Mouse (Mus musculus): ENCODE results near the gene Psmb2. TPM values are rescaled to one million over a fixed set of nuclear protein-coding genes. Genes with fewer than 3 reads are reported as not detected.

Psmb2 gene
- polyA plus RNA-seq (2012; rRNA removed), result 171 and 176 TPM in 2 replicates

DNA sequence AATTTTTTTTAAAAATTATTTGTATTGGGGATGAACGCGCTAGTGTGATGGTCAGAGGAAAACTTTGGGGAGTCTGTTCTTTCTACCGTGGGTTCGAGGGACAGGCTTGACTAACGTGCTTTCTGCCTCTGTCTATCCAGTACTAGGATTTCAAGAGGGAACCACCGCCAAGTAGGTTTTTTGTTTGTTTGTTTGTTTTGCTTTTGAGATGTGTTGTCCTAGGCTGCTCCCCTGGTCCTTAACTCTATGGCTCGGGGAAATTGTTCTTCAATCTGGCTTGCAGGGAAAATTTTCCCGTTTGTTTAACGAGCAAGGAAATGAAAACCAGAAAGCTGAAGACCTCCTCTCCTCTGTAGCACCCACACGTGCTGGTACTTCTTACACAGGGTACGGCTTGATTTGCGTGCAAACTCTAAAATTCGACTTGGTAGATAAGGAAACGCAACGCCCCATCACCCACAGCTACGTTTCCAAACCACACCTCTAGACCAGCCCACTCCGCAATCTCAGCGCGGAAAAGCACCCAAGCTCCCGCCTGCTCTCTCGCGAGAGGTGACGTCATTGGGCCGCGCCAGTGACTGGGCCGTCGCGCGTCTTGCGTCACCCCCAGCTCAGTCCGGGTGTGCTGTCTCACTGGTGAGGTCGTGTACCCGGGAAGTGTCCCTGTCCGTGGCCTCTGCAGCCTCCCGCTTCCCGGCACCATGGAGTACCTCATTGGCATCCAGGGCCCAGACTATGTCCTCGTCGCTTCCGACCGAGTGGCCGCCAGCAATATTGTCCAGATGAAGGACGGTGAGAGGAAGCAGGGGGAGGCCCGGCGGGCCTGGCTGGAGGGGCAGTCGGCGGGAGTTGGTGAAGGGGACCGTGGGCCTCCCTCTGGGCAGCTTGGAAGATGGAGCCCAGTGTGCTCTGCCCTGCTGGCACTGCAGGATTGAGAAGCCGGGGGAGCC, at the start of gene Psmb2:
Gene Psmb2 (plus strand): TSS at position 577 of the 950 bp plus-strand sequence.
- DNase-seq (ENCODE audit: extremely low spot score in 1 of 2, low spot score in 1 of 2), result peak; percentile 90 to 99

DNA sequence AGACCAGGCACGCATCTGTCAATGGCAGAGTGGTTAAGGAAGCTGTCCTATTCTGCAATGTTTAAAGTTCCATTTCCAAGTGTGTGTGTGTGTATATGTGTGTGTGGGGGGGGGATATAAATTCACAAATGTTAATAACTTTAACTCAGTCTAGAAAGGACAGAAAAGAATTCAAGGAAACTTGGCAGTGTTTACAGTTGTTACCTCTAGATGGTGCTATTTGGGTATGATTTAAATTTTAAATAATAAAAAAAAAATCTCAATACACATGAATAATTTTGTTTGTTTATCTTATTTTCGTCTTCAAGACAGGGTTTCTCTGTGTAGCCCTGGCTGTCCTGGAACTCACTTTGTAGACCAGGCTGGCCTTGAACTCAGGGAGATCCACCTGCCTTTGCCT, 45.5 kb upstream of the Psmb2 start:
- DNase-seq (ENCODE audit: extremely low spot score in 1 of 2, low spot score in 1 of 2), result no peak

DNA sequence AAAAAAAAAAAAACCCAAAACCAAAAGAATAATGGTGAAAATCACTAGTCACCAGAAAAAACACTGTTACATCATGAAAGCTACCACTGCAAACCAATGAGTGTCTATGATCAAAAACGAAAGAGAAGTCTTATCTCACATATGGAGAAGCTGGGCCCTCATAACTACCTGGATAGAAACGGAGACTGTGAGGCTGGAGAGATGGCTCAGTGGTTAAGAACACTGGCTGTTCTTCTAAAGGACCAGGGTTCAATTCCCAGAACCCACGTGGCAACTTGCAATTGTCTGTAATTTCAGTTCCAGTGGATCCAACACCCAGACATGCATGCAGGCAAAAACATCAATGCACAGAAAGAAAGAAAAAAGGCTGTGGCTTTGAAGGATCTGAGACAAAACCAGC, 44.8 kb upstream of the Psmb2 start:
- DNase-seq (ENCODE audit: extremely low spot score in 1 of 2, low spot score in 1 of 2), result no peak

DNA sequence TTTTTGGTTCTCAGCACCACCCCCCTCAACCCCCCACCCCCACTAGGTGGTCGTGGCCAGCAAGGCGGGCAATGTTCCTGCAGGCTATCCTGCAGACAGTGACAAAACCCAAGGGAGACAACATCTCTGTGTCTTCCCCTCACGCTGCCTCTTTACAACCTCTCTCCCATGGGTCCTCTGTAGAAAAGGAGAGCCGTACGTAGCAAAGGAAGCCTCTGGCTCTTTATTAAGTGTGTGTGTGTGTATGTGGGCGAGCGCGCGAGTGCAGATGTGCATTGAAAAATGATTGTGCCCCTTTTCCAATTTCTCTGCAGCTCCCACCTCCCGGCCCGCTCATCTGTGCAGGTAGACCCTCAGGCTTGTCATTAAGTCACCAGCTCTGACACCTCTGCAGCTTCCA, 41.1 kb upstream of the Psmb2 start:
- no peak for DNase-seq (ENCODE audit: extremely low spot score in 1 of 2, low spot score in 1 of 2)

DNA sequence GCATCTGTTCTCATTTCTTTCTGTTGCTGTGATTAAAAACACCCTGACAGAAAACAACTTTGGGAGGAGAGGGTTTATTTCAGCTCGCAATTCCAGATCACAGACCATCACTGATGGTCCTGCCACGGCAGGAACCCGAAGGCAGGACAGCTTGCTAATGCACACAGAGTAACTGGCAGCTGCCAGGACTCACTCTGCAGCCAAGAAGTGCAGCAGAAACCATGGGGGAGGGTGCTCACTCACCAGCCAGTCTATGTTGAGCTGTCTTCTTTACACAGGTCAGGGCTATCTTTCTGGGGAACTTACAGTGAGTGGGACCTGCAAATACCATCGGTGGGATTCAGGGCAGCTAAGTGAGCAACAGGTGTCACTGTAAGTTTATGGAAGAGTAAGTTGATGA, 40.0 kb upstream of the Psmb2 start:
- no peak for DNase-seq (ENCODE audit: extremely low spot score in 1 of 2, low spot score in 1 of 2)

DNA sequence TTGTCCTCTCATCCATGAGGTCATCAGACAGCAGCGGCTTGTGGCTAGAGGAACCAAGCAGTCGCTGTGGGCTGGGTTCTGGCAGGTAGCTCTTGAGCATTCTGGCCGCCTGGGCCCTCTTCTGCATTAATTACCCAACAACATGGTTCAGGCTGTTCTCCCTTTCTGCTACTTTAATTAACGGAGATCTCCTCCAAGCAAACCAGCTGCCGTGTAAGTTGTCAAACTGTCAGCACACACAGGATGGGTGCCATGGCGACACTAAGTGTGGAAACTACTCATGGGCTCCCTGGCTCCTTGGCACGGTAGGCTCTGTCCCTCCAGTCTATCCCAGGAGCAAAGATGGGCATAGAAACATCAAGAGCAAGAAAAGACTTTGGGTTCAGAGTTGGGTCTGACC, 38.1 kb upstream of the Psmb2 start:
- no peak for DNase-seq (ENCODE audit: extremely low spot score in 1 of 2, low spot score in 1 of 2)

DNA sequence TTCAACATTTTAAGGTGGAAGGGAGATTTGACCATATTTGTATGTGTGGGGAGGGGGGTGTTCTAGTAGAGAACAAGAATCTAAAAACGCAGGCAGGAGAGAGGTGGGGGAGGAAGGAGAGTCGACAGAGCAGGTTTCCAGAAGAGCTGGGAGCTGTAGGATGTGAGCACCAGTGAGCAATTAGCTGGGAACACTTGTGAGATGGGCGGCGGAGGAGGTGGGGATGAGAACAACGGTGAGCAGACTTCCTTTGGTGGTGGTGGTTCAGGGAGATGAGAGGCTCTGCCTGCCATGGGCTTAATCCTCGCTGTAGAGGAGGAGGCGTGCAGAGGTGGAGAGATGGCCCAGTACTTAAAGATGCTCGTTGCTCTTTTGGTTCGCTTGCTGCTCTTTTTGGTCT, 35.5 kb upstream of the Psmb2 start:
- peak; percentile 35 to 72 for DNase-seq (ENCODE audit: extremely low spot score in 1 of 2, low spot score in 1 of 2)

DNA sequence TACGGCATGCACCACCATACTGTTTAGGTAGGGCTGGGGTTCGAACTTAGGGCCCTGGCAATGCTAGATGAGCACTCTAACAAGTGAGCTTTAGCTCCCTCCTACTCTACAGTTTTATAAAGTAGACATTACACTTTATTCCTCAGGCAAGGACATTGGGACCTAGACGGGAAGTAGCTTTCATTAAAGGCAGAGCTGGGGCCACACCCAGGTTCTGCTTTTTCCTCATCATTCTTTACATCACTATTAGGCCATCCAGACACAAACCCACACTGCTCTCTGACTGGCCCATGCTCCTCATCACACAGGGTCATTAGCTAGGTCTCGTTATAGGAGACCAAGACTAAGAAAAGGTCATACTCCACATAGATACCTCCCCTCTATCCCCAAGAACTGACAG, 33.6 kb upstream of the Psmb2 start:
- no peak for DNase-seq (ENCODE audit: extremely low spot score in 1 of 2, low spot score in 1 of 2)

DNA sequence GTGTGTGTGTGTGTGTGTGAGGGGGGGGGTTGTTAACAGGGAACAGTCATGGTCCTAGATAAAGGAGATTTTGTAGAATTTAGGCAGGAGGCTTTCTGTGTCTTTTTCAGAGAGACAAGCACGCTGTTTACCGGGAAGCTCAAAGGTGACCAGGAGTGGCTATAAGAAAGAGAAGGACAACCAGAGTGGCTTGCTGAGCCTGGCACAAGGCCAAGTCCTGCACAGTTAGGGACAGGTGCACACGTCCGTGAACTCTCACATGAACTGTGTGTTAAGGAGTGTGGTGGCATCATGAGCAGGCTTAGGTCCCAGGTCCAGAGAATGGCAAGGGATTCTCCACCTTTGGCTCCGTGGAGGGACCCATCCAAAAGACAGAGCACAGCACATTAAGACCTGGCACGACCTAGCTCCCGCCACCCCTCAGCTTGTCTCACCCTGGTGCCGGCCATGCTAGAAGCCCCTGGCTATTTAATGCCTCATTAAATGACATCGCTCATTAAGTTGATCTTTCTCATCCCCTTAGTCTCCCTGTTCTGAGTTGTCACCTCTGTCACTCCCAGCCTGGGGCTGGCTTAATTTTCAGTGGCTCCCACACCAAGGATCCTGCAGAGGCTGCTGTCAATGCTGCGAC, 33.0 kb upstream of the Psmb2 start:
- DNase-seq (ENCODE audit: extremely low spot score in 1 of 2, low spot score in 1 of 2), result no peak

DNA sequence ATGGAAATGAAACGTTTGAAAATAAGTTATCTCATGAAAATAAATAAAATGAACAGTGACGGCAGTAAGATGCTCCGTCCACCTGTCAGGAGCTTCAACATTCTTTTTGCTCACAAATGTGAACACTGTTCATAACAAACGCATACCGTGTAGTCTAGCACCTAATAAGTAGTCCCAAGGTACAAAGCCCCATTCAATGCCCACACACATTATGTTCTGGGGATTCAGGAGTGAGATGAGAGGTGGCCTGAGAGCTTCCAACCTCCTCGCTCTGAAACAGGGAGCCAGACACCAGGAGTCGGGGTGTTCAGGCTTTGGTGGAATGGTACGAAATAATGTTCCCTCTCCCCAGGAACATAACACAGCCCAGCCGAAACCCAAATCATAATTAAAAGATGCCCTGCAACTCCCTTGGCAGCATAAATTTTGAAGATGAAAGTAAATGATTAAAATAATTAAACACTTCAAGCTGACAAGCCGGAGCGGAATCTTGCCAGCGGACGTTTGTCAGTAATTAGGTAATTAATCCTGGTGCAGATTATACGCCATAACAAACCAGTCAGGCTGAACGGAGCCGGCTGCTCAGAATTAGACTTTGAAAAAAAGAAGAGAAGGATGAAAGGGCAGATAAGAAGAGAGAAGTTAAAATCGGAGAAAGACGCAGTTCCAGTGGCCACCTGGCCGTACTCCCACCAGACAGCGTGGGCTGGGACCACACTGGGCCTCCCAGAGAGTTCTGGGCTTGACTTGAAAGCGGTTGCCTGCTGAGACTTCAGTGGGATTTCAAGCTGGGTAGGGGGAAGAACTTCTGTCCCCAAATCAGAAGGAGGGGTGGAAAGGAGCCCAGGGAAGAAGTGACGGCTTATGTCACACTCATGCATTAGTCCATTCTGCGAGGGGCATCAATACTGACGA, 29.2 kb upstream of the Psmb2 start:
- no peak for DNase-seq (ENCODE audit: extremely low spot score in 1 of 2, low spot score in 1 of 2)

DNA sequence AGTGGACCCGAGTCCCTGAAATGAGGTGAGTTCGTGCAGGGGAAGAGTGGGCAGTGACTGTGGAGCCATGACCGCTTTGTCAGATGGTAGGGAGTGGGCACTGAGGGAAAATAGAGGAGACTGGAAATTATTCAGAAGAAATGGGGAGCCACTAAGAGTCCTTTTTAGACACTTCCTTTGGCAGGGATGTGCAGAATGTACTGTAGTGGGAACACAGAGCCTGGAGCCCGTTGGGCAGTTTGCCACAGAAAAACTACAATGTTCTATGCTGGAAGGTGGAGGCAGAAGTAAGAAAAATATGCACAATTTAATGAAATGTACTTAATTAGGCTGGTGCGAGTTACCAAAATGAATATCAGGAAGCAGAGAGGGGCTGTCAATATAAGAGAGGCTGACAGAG, 24.3 kb upstream of the Psmb2 start:
- peak in 1 of 2 experiments; percentile 17 for DNase-seq (ENCODE audit: extremely low spot score in 1 of 2, low spot score in 1 of 2)

DNA sequence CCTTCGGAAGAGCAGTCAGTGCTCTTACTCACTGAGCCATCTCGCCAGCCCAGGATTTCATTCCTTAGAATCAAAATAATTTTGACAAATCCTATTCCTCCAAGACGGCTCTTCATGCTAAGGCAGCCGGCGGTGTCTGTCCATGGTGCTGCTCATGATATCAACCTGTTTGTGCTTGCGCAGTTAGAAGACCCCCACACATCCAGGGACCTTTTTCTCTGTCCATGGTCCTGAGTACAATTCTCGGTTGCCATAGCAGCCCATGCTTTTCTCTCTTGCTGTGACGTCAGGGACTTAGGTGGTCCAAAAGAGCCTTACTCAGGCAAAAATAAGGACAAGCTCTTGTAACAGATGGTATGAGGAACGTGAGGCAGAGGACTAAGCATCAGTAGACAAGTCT, 22.1 kb upstream of the Psmb2 start:
- no peak for DNase-seq (ENCODE audit: extremely low spot score in 1 of 2, low spot score in 1 of 2)

DNA sequence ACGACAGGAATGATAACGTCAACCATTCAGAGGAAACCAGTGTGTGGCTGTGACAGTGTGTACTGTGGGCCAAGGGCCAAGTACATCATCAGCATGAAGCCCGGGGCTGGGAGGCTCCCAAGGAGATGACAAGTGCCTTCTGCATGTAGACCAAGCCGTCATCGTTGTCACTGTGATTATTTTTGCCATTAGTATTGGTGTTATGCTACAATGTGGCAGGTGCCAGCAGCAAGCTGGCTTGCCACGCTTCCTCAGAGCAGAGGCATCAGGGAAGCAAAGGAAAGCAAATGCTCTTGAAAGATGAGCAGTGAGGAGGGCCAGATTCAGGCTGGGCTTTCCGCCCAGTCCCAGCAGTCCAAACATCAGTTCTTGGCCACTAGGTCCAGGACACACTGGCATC, 16.2 kb upstream of the Psmb2 start:
- peak in 1 of 2 experiments; percentile 16 for DNase-seq (ENCODE audit: extremely low spot score in 1 of 2, low spot score in 1 of 2)

DNA sequence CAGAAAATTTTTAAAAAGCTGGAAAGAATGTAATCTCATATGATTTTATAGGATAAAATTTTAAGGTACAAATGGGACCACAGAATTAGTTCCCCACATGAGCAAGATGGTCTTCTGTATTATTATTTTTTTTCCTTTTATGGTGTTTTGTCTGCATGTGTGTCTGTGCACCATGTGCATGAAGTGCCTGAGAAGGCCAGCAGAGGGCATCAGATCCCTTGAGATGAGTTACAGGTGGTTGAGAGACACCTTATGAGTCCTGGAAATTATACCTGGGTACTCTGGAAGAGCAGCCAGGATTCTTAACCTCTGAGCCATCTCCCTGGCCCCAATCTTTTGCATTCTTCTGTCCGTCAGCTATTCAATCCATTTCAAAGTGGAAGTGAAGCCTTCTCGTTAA, 10.4 kb upstream of the Psmb2 start:
- no peak for DNase-seq (ENCODE audit: extremely low spot score in 1 of 2, low spot score in 1 of 2)

DNA sequence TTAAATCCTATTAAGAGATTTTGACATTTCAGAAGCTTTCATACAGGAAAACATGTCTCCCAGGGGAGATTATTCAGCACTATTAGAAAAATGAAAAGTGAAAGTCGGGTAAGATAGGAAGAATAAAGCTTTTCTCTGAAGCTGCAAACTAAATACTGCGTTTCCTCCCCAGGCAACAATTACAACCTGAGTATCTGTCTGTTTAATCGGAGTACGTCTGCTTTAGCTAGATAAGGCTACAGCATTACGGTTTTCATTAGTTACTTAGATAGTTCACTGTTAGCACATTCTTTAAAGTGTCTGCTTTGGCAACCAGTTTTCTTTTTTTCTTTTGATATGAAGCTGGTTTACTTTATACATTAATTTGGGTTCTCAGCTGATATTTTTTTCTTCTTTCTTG, 4.9 kb downstream of the Psmb2 start:
- no peak for DNase-seq (ENCODE audit: extremely low spot score in 1 of 2, low spot score in 1 of 2)

DNA sequence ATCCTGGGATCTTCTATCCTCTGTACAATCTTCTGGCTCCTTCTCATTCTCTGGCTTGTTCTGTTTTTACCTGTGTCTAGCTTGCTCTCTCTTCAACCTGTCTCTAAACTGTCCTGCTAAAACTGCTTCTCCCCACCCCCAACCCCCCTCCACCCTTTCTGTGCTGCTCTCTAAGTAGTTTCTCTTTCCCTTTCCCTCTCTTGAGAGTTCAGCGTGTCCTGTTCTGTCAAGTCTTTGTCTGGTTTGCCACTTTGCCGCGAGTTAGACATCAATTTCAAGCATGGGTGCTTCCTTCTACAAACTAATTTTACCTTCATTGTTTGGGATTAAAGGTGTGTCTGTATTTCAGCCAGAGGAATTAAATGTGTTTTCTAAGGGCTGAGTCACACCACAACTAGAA, 5.7 kb downstream of the Psmb2 start:
- DNase-seq (ENCODE audit: extremely low spot score in 1 of 2, low spot score in 1 of 2), result no peak

DNA sequence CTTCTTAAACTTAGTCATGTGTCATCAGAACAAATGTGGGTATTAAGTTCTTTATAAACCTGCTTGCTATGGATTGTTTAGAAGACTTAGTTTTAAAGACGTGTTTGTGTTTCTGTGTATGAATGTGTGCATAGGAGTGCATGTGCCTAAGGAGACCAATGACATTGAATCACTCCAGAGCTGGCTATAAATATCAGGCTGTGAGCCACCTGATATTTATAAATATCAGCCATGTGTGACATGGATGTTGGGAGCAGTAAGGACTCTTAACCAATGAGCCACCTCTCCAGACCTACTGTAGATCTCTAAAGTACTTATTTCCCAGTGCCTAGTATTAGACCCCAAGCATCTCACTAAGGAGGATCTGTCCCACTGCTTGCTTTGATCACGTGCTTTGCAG, 12.0 kb downstream of the Psmb2 start:
- DNase-seq (ENCODE audit: extremely low spot score in 1 of 2, low spot score in 1 of 2), result no peak

DNA sequence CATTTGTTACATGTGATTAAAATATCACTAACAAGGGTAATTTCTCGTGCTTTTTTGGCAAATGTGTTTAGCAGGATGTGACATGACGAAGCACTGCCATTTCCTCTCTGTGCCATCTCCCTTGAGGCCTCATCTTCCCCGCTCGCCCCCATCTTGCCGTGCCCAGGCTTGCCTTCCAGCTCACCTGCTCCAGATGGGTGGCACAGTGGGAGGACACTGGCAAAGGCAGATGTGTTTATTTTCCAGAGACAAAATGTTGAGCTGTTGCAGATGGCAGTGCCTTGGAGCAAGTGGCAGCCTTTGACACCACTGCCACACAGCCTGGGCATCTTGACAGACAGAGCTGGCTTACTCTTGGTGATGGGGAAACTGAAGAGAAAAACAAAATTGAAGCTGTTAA, 15.6 kb downstream of the Psmb2 start:
- DNase-seq (ENCODE audit: extremely low spot score in 1 of 2, low spot score in 1 of 2), result no peak

DNA sequence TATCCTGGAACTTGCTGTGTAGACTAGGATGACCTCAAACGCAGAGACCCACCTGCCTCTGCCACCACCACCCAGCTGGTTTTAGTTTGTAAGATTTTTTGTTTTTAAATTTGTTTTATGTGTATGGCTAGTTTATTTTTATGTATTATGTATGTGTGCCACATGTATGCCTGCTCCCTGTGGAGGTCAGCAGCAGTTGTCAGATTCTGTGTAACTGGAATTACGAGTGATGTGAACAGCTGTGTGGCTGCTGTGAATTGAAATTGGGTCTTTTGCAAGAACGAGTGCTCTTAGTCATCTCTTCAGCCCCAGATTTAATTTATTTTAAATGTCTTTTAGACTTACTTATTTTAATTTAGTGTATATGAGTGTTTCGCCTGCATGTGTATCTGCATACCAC, 19.5 kb downstream of the Psmb2 start:
- DNase-seq (ENCODE audit: extremely low spot score in 1 of 2, low spot score in 1 of 2), result no peak

DNA sequence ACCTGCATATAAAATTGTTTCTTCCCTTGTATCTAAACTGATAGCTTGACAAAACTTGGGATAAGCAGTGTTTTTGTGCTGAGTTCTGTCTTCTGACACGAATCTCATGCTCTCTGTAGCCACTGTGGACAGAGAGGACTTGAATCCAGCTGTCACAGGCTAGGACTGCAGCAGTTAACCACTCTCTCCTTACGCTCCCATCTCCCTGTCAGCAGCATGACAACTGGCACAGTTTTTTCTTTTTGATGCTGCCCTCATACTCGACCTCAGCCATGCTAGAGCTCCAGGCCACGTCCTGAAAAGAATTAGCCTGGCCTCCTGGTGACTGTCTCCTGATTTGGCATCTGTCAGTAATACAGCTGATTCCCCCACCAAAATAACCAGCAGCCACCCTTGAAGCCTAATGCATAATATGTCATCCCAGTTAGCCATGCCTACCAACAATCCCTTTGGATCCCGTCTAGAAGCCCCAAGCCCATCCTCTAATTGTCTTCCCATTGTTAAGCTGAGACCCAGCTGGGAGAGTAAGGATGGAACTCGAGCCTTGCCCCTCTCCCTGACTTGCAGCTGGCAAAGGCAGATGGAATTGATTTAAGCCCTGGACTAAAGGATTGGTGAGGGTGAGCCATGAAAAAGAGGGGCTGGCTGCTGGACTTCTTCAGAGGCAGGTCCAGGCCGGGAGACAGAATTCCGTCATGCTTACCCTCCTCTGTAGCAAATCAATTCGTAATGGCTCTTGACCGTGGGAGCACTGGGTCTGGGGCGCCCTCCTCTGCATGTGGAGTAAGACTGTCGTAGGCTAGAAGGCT, 29.4 kb downstream of the Psmb2 start:
- DNase-seq (ENCODE audit: extremely low spot score in 1 of 2, low spot score in 1 of 2), result no peak

All from frontal cortex, adult 2 months (tissue).